Mouse (Mus musculus) liver, postnatal 0 days (tissue): ENCODE measurements around the gene Fanca.

ENCODE experiments used
- CTCF ChIP-seq: sonication (generic); IDR thresholded peaks from 2 replicates; pipeline ENCODE4 v1.5.1; 2016; ENCODE audit warnings: antibody characterized with exemption, low read depth
- EP300 ChIP-seq: IDR thresholded peaks from 2 replicates; pipeline ENCODE4 v1.6.1; 2016; ENCODE audit warnings: antibody characterized with exemption, low read depth, mild to moderate bottlenecking

DNA sequence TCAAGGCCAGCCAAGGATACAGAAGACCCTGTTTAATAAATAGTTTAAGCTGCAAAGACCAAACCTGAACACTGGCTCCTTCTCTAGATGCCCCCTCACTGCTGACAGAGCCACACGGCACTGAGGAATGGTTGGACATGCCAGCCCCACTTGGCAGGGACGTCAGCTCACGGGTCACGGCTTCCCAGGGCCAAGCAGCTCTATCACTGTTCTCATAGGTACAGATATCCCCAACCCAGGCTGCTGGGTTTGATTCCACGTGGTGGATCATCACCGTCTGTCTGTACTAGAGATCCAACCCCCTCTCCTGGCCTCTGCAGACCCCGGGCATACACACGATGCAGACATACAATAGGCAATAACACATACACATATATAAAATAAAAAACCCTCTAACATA, 27.7 kb downstream of the Fanca start:
- TF ChIP-seq EP300 (no peak), CTCF (no peak)
